Mouse (Mus musculus) monocyte, adult 5-6 weeks (primary cell): ENCODE data around the gene Abce1. TPM values are rescaled to one million over a fixed set of nuclear protein-coding genes. Genes with fewer than 3 reads are reported as not detected.

Experiments
- ATAC-seq: fragments of 153-309, 156-312 bp; replicated peaks from 2 replicates; pipeline ENCODE4 v1.8.0; 2017; ENCODE audit warnings: mild to moderate bottlenecking; ENCODE audit not compliant: low TSS enrichment, insufficient number of reproducible peaks, severe bottlenecking, poor library complexity, low FRiP score
- total RNA-seq: library from RNA; stranded (forward); fragments of 200-1000, 200-491, 200-594 nt; gene quantifications from 3 replicates; pipeline ENCODE4 v1.2.3, GENCODE M21; 2017

Gene Abce1
- total RNA-seq, 1 experiment from 2014 or later = 58.3 TPM

DNA sequence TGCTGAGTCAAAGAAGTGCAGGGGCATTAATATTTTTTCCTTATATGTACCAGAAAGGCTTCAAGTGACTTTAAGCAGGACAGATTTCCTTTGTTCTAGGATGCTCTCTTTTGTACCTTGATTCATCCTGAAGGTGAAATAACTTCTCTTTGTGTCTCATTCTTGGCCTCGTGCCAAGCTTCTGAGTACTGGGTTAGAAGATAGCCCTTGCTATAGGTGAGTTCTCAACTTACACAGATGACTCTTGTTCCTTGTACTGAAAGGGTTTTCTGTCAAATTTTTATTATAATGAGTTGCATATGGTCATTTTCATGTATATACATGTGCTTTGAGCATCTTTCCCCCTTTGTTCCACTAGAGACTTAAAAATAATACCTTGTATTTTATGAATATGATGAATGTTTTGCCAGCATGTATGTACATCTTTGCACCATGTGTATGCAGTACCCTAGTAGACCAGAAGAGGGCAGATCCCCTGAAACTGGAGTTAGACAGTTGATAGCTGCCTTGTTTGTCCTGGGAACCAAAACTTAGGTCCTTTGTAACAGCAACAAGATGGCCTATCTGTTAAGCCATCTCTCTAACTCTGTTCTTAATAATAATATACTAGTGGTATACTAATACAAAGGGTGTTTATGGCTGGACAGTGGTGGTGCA lies 61.3 kb downstream of the Abce1 start:
- 0 out of 2 replicates have a peak, but pooled peaks have one; percentile 50 for ATAC-seq

- ATAC-seq = no peak
These were observed 62.0 kb downstream of the Abce1 start for GRCm38 (mm10) chr8:79649569-79649968.

GRCm38 (mm10) chr8:79641119-79641518 lies 70.4 kb downstream of the Abce1 start:
- ATAC-seq = no peak

DNA sequence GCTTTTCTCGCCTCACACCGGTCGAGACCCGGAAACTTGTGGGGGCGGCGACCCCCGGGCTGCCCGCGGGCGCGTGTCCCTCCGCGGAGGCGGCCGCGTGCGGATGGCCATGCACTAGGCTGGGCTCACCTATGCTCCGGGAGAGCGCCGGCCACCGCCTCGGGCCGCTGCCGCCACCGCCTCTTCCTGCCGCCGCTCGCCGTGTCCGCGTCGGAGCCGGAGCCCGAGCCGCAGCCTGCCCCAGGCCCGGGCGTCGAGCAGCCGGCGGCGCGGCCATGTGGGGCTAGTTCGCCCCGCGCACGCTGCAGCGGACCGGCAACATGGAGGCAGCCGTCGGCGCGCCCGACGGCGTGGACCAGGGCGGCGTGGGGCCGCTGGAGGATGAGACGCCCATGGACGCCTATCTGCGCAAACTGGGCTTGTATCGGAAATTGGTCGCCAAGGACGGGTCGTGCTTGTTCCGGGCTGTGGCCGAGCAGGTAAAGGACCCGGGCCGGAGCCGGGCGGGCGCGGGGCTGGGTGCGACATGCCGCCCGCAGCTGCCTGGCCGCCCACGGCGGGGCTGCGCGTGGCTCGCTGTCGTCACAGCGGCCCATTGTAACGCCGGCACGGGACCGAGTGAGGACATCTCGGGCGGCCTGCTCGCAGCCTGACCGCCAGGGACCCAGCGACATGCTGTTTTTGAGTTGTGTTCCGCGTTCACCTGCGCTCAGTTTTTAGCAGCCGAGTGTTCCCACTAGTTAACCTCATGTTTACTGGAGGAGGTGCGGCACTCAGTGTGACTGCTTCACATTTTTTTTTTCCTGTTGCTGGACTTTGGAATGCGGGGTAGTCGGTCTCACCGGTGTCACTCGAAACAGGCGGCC lies 71.7 kb downstream of the Abce1 start, which contains the start of gene Otud4:
TSS of gene Otud4 (plus strand) at position 33 of the 866 bp plus-strand sequence.
- ATAC-seq = peak; percentile 25; the same call in 1 of the 2 replicates

DNA sequence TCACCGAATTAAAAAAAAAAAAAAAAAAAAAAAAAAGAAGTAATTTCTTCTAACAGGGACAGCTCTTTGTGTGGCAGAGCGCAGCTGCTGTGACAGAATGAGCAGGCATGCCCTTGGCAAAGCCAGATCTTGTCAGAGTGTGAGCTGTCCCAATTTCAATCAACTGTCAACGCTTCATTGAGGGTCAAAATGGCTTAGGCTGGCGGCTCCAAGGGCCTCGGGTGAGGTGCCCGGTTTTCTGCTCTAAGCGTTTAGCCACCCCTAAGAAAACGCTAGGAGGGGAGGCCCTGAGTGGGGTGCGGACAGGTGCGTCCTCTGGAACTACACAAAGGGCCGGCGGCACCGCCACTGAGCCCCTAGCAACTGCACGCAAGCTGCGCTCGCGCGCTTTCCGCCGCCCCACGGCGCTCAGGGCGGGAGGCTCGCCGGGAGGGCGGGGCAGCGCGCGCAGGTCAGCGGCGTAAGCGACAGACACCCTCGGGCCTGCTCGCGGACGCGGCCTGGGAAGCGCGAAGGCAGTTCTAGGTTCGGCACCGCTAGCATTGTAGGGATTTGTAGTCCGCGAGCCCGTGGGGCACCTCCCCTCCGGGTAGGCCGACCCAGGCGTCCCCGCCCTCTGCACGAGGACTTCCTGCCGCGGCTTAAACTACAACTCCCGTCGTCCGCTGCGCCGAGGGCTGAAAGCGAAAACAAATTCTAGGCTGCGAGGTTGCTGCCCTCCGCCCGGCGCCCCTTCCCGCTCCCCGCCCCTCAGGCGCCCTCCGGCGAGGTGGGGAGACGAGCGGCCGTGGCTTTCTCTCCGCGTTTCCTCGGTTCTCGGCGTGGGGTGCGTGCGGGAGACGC lies 72.6 kb downstream of the Abce1 start:
- ATAC-seq = peak; percentile 97

DNA sequence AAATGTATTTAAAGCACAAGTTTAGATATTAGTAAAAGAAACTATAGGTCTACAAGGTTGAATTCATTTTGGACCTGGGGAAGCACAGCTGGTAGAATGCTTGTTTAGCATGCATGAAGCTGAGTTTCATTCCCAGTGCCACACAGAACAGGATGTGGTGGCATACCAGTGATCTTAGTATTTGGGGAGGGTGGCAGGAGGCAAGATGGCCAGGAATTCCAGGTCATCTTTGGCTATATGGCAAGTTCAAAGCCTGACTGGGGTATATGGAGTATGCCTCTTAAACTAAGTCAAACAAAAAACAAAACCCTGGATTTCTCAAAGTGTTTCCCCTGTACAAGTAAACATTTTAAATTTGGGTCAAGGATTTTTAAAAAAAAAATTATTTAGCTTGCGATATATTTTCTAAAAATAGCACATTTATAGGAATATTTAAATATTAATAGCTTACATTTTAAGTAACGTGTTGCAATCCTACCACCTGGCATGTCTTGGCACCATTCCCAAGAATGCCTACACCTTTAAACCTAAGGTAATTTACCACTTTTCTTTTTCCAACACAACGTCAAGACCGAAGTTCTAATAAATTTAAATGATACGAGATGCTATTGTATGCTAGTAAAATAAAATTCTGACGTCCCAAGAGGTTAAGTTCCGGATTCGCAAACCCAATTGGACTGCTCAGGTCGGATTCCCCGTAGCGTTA lies 73.4 kb downstream of the Abce1 start:
- ATAC-seq = no peak

DNA sequence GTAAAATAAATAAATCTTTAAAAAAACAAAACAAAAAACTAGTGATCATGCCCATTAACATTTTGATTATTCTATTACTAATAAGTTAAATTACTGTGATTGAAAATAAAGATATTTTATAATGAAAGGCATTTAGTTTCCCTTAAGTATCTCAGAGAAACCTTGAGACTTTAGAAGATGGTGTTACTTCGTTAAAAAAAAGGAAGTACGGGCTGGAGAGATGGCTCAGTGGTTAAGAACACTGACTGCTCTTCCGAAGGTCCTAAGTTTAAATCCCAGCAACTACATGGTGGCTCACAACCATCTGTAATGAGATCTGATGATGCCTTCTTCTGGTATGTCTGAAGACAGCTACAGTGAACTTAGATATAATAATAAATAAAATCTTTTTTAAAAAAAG lies 74.3 kb downstream of the Abce1 start:
- ATAC-seq = no peak

GRCm38 (mm10) chr8:79636151-79636550 lies 75.4 kb downstream of the Abce1 start:
- no peak for ATAC-seq

- no peak for ATAC-seq
These were observed 76.0 kb downstream of the Abce1 start for GRCm38 (mm10) chr8:79635491-79635890.

Other genes starting within 250 kb of the Abce1 start
- gene Otud4, start 72.1 kb downstream of the Abce1 start, total RNA-seq = 45.2 to 78.5 TPM (median 46.1 TPM) in 3 replicates
- gene Anapc10, start 80 bp upstream of the Abce1 start, total RNA-seq = 6.3 to 12.6 TPM (median 6.8 TPM) in 3 replicates